Mouse (Mus musculus): ENCODE measurements around the gene Dnmt3a.

The Dnmt3a gene

DNA sequence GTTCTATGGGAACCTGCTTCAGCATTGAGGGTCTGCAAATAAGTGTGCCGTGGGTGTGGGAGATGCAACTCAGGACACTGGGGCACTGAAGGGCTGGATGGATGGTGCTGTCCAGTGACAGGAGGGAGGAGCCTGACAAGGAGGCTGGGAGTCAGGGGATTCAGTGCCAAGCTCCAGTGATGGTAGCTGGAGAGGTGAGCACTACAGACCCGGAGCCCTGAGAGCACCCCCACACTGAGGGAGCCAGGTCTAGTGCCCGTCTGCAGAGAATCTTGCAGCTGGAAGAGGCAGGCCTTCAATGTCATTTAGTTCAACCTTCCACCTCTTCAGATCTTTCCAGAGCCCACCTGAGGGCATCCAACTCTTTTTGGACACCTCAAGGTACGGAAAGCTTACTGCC, at the start of gene Dnmt3a:
Gene Dnmt3a (plus strand): TSS at position 156 of the 400 bp plus-strand sequence.
- in situ Hi-C loops (cut with MboI, MseI), result no loop called here

DNA sequence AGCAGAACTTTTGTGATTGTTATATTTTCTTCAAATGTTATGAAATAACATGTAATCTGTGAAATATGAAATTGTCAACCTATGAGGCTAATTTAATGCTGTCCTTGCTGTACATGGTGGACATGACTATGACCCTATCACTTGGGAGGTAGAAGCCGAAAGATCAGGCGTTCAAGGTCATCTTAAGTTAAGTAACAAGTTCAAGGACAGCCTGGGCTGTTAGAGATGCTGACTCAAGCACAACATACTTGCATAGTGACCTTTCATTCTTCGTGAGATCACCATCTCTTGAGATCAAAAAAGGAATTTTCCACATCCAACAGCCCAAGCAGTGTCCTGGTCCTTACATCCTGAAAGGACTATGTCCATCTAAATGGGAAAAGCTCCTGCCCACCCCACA, 49.6 kb upstream of the Dnmt3a start:
- in situ Hi-C loops (cut with MboI, MseI), result no loop called here

DNA sequence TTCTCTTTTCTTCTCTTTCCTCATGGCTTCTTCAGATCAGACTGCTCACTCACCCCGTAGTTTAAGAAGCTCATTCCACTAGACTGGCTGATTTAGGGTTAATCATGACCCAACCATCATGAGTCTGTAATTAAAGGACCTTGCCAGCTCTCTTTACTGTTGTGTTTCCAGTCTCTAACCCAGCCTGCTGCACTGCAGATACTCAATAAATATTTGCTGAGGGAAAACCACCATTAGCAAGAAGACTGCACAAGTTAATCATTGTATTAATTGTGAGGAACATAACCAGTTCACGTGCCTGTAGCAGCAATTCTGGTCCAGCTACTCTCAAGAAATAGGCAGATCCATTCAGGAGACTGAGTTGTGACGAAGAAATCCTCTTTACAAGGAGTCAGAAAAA, 47.7 kb upstream of the Dnmt3a start:
- in situ Hi-C loops (cut with MboI, MseI), result no loop called here

DNA sequence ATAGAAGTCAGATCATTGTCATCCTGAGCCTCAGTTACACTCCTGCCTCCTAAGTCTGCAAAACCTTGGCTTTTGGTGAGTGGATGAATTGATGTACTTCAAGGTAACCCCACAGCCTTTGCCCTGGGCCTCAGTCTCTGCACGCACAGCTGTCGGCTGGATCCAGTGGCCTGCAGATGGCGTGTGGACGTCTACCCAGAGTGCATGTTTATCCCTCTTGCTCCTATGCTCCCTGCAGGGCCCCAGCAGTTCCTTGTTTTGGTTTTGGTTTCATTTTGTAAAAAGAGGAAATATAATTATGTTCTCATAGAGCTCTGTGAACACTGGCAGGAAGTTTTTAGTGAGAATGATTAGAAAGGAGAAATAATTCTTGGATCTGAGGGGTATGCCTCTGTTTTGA, 46.4 kb upstream of the Dnmt3a start:
- in situ Hi-C loops (cut with MboI, MseI), result no loop called here

DNA sequence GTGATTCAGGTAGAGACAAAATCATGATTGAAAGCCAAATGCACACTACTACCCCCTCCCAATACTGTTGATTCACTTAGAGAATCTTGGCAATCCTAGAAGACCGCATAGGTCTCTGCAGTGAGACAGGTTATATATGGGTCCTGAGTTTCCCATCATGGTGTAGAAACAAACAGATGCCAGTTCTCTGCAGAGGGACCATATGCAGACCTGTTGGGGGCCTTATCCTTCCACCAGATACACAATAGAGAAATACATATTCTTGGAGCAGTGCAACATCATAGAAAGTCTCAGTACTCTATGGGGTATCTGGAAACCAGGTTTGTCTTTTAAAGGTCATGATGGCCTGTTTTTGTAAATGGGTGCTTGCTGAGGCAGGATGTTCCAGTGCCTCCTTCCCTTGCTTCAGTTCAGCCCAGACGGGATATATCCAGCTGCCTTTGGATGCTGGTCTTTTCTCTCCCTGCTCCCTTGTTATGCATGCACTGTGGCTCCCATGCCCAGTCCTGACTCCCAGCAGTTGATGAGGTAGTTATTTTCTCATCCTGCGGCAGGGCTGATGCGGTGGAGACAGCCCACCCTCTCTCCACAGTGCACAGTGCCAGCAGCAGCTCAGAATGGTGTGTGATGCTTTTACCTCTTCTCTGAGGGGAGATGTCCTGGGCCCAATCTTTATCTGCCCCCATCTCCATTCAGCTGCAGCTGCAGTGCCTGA, 44.8 kb upstream of the Dnmt3a start:
- in situ Hi-C loops (cut with MboI, MseI), result no loop called here

DNA sequence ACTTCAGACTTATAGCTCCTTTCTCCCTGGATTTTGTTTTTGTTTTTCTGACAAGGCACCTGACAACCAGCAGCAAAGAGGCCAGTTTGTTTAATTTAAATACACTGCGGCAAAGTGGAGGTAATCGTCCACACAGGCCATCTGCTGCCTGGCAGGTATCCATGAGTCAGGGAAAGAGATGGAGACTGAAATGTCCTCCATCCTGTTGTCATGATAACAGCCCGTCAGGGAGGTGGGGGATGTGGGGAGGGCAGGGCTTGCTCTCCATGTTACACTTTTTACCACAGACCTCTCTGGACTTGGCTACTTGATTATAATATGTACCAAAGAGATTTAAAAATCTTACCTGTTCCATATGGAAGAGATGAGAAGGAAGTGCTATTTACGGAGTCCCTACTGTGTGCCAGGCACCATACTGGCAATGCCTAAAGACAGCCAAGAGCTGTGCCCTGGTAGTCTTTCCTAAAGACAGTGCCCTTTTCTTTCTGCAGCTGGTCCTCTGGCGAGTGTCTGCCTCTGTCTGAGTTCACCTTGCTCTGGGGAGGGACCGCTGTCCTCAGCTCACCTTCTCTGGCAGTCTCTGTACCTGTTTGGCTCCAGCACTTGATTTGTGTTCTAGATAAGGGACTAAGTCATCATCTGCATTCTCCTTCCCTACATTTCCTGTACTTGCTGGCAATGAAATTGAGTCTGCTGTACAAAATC, 44.1 kb upstream of the Dnmt3a start:
- in situ Hi-C loops (cut with MboI, MseI), result no loop called here

DNA sequence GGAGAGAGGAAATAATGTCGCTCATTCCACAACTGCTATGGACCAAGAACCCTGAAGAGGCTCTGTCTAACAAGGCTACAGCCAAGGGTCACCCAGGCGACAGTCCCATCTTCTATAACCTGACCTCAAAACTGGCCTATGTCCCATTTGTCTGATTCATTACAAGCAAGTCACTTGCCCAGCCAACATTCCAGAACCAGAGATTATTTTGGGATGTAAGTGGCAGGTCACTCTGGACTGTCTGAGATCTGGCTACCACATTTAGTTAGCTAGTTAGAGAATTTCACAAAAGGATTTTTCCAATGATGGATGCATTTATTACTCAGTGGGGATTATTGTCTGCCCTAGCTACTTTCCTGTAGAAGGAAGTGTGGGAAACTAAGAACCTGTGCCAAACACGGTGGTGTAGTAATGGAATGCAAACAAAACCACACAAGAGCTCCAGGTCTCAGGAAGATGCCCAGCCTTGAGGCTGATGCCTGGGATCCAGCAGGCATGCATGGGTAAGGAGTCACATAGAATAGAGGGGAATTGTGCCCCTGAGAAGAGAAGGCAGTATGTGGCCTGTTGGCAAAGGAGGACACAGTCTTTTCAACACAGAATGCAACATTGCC, 41.5 kb upstream of the Dnmt3a start:
- in situ Hi-C loops (cut with MboI, MseI), result no loop called here

DNA sequence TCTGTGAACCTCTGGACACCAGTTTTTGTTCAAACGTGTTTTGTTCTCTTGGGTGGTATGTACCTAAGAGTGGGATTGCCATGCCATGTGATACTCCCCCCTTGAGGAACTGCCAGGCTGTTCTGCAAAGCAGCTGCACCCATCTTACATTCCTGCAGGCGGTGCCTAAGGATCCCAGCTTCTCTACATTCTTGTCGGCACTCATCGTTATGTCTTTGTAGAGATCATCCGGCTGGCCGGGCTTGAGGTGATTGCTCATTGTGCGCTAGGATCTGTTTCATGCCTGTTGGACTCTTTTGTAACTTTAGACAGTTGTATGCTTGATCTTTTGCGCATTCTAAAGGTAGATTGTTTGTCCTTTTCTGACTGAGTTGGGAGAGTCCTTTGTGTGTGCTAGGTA, 38.4 kb upstream of the Dnmt3a start:
- in situ Hi-C loops (cut with MboI, MseI), result no loop called here

DNA sequence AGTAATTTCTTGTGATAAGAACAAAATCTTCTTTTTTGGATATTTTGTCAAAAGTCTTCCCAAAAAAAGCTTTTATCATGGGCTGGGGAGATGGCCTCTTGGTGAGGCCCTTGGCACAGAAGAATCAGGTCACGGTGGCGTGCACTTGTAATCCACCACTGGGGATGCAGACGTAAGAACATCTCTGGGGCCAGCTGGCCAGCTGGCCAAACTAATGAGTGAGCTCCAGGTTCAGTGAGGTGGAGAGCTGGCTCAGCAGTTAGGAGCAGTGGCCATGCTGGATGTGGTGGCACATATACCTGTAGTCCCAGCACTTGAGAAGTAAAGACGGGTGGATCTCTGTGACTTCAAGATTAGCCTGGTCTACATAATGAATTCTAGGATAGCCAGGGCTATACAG, 37.4 kb upstream of the Dnmt3a start:
- in situ Hi-C loops (cut with MboI, MseI), result no loop called here

DNA sequence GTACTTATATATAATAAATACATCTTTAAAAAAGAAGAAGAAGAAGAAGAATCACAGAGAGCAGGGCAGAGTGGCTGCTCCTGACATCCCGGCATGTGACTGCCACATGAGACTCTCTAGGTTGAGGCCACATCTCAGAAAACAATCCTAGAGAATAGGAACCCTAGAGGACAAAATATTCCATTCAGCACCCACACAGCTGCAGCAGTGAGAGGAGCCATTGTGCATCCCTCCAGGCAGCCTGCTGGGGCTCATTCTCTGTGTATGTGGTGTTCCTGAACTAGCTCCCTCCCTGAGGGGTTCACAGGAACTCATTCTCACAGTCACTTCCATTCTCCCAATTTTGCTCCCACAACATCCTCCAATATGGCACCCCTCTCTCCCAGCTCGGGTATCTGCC, 35.3 kb upstream of the Dnmt3a start:
- in situ Hi-C loops (cut with MboI, MseI), result loop anchor here (10.0 kb wide), 1 partner anchor 106 kb away; no protein-coding TSS in a partner anchor

DNA sequence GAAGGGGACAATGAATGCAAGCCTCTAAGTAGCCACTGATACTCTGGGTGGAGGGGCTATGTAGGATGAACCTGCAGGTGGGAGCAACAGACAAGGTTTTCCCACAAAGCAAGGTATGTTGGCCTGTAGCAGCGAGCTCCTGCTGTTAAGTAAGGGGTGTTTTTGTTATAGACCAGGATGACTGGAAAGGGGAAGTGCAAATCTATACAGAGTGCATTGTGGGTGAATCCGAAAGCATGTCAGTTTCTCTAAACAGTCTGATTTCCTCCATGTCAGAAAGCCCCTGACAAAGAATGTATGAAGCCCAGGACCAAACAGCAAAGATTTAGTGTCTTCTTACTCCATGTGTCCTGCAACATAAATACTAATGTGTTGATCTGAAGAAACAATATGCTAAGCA, 34.7 kb upstream of the Dnmt3a start:
- in situ Hi-C loops (cut with MboI, MseI), result loop anchor here (10.0 kb wide), 1 partner anchor 106 kb away; no protein-coding TSS in a partner anchor

DNA sequence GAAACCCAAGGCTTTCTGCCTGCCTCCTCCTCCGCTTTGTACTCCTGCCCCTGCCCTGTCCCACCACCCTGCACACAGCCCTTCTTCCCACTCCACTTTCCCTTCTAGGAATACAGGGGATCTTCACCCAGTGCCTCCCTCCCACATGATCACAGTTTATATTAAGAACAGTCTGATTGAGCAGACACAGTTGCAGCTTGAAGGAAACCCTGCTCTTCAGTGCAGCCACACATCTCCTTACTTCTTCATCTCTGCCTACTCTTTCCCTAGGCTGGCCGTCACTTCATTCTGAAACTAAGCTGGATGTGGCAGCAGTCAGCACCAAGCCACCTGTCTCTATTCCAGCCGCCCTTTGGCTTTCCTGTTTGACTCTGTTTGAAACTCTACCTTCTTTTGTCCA, 32.2 kb upstream of the Dnmt3a start:
- in situ Hi-C loops (cut with MboI, MseI), result loop anchor here (10.0 kb wide), 1 partner anchor 109 kb away; no protein-coding TSS in a partner anchor

DNA sequence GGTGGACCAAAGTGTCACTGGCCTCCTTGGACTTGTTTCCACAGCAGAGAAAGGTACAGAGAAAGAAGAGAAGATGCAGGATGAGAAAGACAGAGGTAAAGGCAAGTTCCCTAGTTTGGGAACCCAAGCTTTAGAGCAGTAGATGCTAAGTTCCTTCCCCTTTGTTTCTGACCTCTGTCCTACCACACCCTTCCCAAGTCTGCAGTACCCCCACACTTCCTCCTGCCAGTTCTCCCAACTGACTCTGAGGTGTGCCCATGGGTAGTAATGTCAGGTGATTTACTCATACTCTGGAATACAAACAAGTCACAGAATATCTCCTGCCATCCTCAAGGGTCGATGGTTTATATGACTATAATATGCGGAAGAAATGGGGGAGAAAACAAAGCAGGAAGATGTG, 29.8 kb upstream of the Dnmt3a start:
- in situ Hi-C loops (cut with MboI, MseI), result loop anchor here (10.0 kb wide), 1 partner anchor 111 kb away; no protein-coding TSS in a partner anchor

DNA sequence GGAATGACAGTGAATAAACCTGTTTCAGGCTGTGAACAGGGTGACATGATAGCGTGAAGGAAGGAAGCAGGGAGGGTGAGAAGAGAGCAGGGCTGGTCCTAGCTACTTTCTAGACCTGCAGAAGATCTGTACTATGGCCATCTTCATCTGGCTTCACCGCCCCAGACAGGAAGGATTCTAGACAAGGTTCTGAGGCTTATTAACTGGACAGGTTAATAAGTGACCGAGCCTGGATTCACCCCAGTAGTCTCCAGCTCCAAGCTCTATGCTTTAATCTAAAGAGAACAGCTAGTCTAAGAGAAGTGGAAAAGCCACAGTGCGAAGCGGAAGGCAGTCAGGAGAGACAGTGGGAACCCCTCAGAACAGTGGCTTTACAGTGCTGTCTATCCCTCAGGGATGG, 28.1 kb upstream of the Dnmt3a start:
- in situ Hi-C loops (cut with MboI, MseI), result loop anchor here (10.0 kb wide), 1 partner anchor 113 kb away; no protein-coding TSS in a partner anchor

DNA sequence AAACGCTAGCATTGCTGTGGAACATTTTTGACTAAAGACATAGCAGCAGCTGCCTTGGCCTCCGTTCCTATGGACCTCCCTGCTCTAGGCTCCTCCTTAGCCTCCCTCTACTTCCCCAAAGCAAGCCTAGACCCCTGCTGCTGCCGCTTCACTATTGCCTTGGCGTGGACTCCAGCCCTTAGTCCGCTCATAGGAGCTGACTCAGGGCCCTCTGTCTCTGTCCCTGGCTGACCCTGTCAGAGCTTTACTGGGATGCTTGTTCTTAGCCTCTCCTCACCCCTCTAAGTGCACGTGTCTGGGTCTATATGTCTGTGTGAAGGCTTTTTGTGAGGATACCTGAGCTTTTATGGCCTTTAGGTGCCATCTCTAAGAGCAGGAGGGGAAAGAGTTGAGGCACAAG, 27.5 kb upstream of the Dnmt3a start:
- in situ Hi-C loops (cut with MboI, MseI), result loop anchor here (10.0 kb wide), 1 partner anchor 113 kb away; no protein-coding TSS in a partner anchor

DNA sequence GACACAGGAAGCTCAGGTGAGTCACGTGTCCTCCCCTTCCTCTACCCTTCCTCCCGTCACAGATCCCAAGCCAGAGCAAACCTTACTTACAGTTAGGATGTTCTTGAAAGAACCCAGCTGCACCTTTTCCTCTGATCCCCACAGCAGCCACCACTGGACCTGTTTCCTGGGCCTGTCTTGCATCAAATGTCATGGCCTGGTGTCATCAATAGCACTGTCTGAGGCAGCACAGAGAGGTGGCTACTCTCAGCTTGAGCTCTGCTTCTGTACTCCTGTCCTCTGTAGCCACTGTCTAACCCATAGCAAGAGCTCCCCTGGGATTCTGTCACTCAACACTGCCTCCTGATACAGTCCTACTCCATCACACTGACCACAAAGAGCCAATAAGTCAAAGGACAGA, 26.2 kb upstream of the Dnmt3a start:
- in situ Hi-C loops (cut with MboI, MseI), result loop anchor here (10.0 kb wide), 1 partner anchor 115 kb away; no protein-coding TSS in a partner anchor

DNA sequence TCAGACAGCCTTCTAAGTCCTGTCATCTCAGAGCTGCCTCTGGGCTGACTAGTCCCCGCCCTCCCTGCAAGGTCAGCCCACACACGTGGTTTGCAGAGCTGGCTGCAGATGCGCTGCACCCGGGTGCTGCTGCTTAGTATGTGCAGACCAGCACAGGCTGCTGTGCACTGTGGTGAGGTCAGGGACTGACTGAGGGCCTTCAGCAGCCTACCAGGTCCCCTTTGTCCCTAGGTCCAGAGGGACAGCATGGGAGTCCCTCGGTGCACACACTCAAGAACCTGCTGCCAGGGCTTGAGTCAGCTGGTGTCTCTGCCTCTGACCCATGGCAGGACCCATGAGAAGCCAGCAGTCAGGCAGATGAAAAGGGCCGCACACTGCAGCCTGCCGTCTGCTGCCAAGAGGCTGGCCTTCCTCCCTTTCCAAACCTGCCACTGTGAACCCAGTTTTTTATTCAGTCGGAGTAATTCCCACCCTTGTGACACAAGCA, 25.4 kb upstream of the Dnmt3a start:
- in situ Hi-C loops (cut with MboI, MseI), result no loop called here

DNA sequence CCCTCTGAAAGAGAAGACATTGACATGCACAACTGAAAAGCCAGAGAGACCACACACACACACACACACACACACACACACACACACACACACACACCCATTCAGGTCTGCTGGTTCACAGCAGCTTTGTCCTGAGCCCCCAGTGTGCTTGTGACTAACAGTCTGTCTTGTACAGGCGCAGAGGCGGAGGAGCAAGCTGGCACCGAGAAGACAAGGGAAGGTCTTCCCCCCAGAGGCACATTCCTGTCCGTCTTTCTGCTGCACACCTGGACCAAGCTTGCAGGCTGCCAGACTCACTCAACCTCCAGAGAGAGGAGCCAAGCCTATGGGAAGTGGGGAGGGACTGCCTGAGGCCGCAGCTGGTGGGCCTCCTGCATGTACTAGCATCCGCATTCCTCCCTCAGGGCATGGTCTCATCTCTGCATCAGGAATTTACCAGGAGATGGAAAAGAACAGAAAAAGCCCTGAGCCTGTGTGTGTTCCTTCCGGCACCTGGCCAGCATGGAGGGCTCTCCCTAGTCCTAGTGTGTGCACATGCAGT, 24.8 kb upstream of the Dnmt3a start:
- in situ Hi-C loops (cut with MboI, MseI), result no loop called here

DNA sequence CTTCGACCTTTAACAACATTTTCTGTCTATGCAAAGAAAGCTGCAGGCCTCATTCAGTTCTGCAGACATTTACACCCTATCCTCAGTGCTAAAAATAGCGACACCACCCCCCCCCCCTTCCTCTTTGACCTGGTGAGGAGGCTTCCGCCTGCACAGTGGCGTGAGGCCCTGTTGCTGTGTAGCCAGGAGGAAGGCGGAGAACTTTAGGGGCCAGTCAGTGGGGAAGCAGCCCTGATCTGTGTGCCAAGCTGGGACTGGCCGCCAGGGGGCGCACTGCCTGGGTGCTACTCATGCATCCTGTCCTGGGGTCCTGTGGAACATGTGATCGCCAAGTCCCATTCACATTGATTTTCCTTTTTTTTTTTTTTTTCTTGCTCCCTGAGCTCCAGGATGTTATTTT, 24.3 kb upstream of the Dnmt3a start:
- in situ Hi-C loops (cut with MboI, MseI), result no loop called here

DNA sequence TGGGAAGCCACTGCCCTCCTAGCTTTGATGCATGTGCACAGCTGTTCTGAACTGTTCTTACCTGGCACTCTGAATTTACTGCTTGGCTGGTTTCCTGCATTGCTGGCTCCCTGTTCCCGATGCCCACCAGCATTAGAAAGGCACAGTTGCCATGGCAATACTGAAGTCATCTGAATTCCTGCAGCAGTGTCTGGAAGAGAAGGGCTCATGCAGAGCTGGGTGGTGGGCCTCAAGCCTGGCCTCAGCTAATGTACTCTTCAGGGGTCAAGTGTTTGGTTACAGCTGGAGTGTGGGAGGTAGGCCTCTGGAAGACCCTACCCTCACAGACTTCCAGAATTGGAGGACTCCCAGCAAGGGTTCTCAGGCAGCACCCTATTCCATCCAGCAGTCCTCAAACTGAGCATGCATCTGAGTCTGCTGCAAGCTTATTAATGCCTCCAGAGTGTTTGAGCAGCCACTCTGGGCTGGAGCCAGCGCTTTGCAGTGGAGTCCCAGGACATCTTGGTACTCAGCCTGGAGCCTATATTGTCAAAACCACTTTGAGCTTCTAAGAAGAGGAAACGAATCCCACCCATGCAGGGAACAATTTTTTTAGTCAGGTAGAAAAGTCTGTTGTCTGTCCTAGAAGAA, 22.5 kb upstream of the Dnmt3a start:
- in situ Hi-C loops (cut with MboI, MseI), result no loop called here

DNA sequence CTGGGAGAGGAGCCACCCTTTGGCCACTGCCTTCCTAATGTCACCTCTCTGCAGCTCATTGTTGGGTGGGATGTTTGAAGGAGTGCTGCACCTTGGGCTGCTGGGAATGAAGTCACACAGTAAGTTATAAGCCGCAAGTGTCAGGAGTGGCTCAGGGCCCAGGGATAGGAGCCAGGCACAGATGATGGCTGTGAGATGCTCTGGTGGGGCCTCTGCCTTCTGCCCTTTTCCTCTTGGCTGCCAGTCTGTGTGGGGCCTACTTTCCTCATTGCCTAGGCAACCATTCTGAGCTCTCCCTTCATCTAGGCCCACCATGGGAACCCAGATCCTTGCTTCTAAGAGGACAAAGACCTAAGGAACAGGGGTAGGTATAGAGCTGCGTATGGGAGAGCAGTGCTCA, 21.5 kb upstream of the Dnmt3a start:
- in situ Hi-C loops (cut with MboI, MseI), result no loop called here

DNA sequence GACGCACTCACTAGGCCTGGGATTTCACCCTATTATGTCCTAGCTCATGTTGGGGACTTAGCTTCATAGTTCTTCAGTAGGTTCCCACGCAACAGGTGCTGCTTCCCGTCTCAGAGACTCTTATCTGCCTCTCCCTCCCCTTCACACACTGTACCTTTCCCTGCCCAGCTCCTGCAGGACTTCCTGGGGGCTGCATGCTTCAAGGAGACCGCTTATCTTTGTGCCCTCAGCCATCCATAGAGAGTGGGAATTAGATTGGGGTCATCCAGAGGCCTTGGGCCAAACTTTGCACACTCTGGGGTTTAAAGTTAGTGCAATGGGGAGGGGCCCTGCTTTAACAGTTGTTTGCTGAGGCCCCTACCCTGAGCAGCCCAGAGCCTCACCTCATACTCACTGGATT, 21.1 kb upstream of the Dnmt3a start:
- in situ Hi-C loops (cut with MboI, MseI), result no loop called here

Measured in T-helper 1 cell (primary cell).